Mouse (Mus musculus) testis, adult 2 months (tissue): Measurements from ENCODE around the gene Cd46. TPM values are rescaled to one million over a fixed set of nuclear protein-coding genes. Genes with fewer than 3 reads are reported as not detected.

Source experiments
- H3K27ac ChIP-seq: fragments of 200-500 bp; 2 replicates; pipeline ENCODE4 v1.5.1; 2012; ENCODE audit warnings: low read depth, low read length; ENCODE audit not compliant: control insufficient read depth, insufficient read depth
- H3K27me3 ChIP-seq: fragments of 200-500 bp; 2 replicates; pipeline ENCODE4 v1.6.1; 2012; ENCODE audit warnings: mild to moderate bottlenecking, low read length, moderate library complexity; ENCODE audit not compliant: control insufficient read depth, insufficient read depth
- H3K36me3 ChIP-seq: fragments of 200-500 bp; 2 replicates; pipeline ENCODE4 v1.6.1; 2012; ENCODE audit warnings: mild to moderate bottlenecking, low read length; ENCODE audit not compliant: control insufficient read depth, insufficient read depth
- H3K4me1 ChIP-seq: fragments of 200-500 bp; 2 replicates; pipeline ENCODE4 v1.6.1; 2012; ENCODE audit warnings: low read length; ENCODE audit not compliant: control insufficient read depth, insufficient read depth
- H3K4me3 ChIP-seq: fragments of 200-500 bp; 2 replicates; pipeline ENCODE4 v1.5.1; 2012; ENCODE audit warnings: low read depth, mild to moderate bottlenecking, low read length, moderate library complexity, mixed read lengths; ENCODE audit not compliant: control insufficient read depth
- CTCF ChIP-seq: fragments of 200-500 bp; IDR thresholded peaks from 2 replicates; pipeline ENCODE4 v1.5.1; 2012; ENCODE audit warnings: low read depth, mild to moderate bottlenecking, inconsistent platforms, low read length, moderate library complexity; ENCODE audit not compliant: control insufficient read depth, insufficient read depth, insufficient replicate concordance
- POLR2A ChIP-seq: fragments of 200-500 bp; IDR thresholded peaks from 2 replicates; pipeline ENCODE4 v1.6.1; 2012; ENCODE audit warnings: low read depth, mild to moderate bottlenecking, inconsistent platforms, low read length, moderate library complexity; ENCODE audit not compliant: control insufficient read depth
- polyA plus RNA-seq: library from polyadenylated mRNA; depleted of rRNA; stranded (reverse); fragments of >200 nt; gene quantifications from 2 replicates; pipeline ENCODE4 v1.2.3, GENCODE M21; 2012

Cd46 gene
- polyA plus RNA-seq, 1 experiment = 11.3 TPM

DNA sequence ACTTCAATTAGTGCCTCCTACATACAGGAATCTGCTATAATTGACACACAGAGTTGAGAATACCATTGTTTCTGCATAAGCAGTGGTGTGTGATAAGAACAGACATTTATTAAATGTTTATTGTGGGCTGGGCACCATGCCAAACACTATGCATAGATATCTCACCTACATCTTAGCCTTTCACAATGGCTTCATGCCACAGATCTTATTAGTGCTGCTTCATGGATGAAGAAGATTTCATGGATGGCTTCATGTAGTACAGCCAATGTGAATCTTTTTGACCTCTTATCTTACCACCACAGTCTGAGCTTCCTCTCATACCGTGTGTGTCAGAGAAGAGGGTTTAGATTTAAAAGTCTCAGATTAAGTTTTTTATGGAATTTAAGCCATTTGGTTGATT, 87.9 kb downstream of the Cd46 start:
- H3K27me3 ChIP-seq = no peaks in the 10 kb centered on the region
- no peaks in the 10 kb centered on the region; the same call in 1 of the 2 replicates for H3K4me1 ChIP-seq
- H3K36me3 ChIP-seq = no peaks in the 10 kb centered on the region
- H3K27ac ChIP-seq = no peak overlapping the region
- no peak overlapping the region for H3K4me3 ChIP-seq
- TF ChIP-seq CTCF (no peak), POLR2A (no peak)

DNA sequence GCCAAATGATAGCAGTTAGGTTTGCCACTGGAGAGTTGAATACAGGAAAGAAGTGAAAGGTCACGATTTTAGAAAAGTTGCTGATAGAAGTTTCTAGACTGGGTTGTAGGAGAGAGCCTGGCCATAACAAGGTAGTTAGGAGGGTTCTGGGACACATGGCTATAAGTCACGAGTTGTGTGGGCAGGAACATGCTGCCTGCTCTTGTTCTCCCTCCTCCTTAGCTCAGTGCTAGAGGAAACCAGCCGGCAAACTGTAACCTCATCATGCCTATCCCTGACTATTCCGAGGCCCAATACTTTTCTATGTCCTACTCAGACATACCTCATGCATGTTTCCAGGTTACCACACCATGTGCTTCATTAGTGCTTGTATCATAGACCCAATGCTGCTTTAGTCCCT, 88.7 kb downstream of the Cd46 start:
- H3K36me3 ChIP-seq = no peaks in the 10 kb centered on the region
- no peaks in the 10 kb centered on the region for H3K27me3 ChIP-seq
- H3K27ac ChIP-seq = no peak overlapping the region
- H3K4me3 ChIP-seq = no peak overlapping the region; the same call in 1 of the 2 replicates
- H3K4me1 ChIP-seq = no peaks in the 10 kb centered on the region; the same call in 1 of the 2 replicates
- no peak for TF ChIP-seq CTCF
- no peak for TF ChIP-seq POLR2A

DNA sequence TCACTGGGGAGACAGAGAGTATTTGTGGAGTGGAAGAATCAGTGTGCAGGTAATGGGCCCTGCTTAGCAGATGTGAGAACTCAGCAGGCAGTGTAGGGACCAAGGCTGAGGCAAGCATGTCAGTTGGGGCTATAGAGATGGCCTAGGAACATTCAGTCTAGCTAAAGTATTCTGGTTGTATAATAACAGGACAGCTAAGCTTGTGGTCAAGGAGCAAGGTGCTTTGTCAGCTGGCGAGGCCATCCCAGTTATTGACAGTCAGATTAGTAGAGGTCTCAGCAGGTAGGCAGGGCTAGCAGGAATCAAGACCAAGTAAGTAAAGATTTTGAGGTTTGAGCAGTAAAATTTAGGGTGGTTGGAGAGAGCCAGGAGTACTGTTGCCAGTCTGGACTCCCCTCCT, 93.7 kb downstream of the Cd46 start:
- H3K4me1 ChIP-seq = no peaks in the 10 kb centered on the region
- H3K27ac ChIP-seq = no peak overlapping the region
- H3K36me3 ChIP-seq = no peaks in the 10 kb centered on the region
- peak overlapping the region; percentile 81 for H3K4me3 ChIP-seq
- TF ChIP-seq POLR2A (no peak), CTCF (no peak)
- H3K27me3 ChIP-seq = no peaks in the 10 kb centered on the region

DNA sequence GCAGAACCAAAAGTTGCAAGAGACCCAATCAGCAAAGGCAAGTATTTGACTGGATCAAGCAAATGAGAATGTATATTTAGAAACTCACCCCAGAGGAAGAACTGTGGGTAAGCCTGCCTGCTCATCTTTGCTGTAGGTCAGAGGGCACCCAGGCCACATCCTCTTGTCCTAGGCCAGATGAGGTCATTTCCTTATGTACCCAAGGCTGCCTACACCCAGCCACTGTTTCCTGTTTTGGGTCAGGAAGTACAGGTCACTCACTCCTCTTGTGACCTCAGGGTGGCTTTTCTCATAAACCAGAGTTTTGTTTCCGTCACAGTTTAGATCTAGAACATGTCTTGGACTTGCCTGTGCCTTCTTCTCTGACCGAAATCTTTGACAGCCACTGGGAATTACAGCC, 96.9 kb downstream of the Cd46 start:
- Histone ChIP-seq H3K4me3 (peak overlapping the region; percentile 10), H3K27me3 (no peaks in the 10 kb centered on the region), H3K4me1 (peaks cover 3% of the 10 kb centered on the region), H3K27ac (peak overlapping the region; percentile 24), H3K36me3 (no peaks in the 10 kb centered on the region)
- TF ChIP-seq POLR2A = no peak
- no peak for TF ChIP-seq CTCF

DNA sequence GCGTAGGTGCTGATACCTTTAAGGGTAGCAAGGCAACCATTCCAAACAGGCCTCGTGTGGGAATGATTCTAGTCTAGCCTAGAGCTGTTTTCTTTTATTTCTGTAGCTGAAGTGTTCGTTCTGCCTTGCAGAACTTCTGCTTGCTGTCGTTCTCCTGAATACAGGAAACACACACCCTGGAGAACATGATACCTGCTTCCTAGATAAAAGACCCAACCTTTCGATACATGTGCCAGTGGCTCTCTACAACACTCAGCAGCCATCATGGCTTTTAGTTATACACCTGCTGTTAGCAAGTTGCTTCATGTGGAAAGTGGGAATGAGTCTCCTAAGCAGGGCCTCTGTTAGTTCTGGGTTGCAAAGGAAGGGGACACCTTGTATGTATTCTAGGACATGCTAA, 97.8 kb downstream of the Cd46 start:
- Histone ChIP-seq H3K27ac (no peak overlapping the region), H3K4me3 (peak overlapping the region; percentile 56; the same call in 1 of the 2 replicates), H3K27me3 (no peaks in the 10 kb centered on the region), H3K4me1 (peaks cover 3% of the 10 kb centered on the region), H3K36me3 (no peaks in the 10 kb centered on the region)
- TF ChIP-seq POLR2A = no peak
- no peak for TF ChIP-seq CTCF

DNA sequence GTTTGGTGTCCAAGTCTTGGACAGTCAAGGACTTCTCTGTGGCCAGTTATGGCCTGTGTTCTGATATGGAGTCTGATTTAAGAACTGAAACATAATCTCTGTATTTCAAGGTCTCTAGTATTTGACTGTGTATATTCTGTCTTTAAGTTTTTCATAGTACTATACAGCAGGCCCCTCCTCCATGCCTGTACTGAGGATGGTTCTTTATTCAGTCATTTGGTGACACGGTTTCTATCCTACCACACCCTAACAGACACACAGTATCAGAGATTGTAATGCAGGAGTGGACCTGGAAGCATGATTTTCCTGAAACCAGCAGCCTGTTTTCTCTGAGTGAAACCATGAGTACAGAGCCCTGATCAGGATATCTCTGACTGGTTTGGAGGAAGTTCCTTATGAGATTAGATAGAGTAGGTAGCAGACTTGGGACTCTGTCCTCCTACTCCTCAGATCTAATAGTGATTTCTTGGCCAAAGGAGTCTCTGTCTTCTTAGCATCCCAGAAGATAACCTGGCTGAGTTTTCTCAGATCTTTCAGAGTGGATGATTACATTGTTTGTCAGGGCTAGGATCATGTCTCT, 98.5 kb downstream of the Cd46 start:
- peaks cover 3% of the 10 kb centered on the region for H3K4me1 ChIP-seq
- no peak overlapping the region for H3K27ac ChIP-seq
- H3K36me3 ChIP-seq = no peaks in the 10 kb centered on the region
- no peaks in the 10 kb centered on the region for H3K27me3 ChIP-seq
- no peak overlapping the region for H3K4me3 ChIP-seq
- TF ChIP-seq POLR2A = no peak
- TF ChIP-seq CTCF = no peak

DNA sequence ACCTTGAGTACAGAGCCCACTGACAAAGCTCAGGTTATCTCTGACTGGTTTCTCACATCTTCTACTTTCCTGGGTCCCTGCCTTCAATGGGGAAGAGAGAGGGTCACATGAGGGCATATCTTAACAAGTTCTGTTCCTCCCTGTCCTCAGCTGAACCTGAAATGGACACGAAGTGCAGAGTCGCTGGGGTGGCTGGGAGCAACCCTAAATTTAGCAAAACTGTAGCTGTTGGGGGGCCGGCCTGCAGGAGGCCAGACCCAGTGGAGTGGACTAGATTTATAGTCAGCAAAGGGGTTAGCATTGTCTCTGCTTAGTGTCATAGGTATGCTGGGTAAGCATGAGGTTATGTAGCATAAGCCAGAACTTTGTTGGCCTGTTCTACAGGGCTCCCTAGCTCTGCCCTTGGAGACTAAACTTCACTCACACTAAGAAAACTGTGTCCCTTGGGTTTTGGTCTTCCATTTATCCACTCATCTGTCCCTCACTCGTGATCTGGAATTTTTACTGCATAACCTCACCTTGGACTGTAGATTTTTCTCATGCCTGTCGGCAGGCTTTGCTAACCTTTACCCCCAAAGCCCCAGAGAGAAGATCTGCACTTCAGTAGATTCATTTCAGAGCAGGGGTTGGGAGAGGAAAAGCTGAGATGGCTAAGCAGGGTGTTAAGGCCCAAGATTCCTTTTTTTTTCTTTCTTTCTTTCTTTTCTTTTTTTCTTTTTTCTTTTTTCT, 99.3 kb downstream of the Cd46 start:
- H3K27ac ChIP-seq = peak overlapping the region; percentile 8; the same call in 1 of the 2 replicates
- TF ChIP-seq CTCF (no peak), POLR2A (no peak)
- H3K27me3 ChIP-seq = no peaks in the 10 kb centered on the region
- peaks cover 3% of the 10 kb centered on the region for H3K4me1 ChIP-seq
- no peaks in the 10 kb centered on the region for H3K36me3 ChIP-seq
- H3K4me3 ChIP-seq = no peak overlapping the region

DNA sequence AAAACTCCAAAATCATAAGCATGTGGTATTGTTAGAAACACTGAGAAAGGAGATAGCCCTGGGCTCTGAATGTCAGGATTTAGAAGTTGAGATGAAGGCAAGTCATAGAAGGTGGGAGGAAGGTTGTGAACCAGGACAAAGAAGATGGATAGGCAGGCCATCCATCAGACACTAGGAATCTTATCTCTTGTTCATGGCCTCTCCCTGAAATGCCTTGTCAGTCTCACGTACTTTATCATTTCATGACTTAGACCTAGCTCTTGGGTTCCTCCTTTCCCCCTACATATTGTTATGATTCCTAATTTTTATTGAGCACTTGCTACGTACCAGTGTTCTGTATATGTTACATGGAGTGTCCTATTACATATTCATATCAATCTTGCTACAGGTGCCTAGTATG, 100.4 kb downstream of the Cd46 start:
- Histone ChIP-seq H3K4me1 (peaks cover 3% of the 10 kb centered on the region), H3K36me3 (no peaks in the 10 kb centered on the region), H3K27ac (peak overlapping the region; percentile 8; the same call in 1 of the 2 replicates), H3K27me3 (no peaks in the 10 kb centered on the region), H3K4me3 (no peak overlapping the region)
- no peak for TF ChIP-seq CTCF
- TF ChIP-seq POLR2A = no peak
